Mouse (Mus musculus): ENCODE data around the gene Vmn1r59.
"Not testable (repeated sequence)": the region's sequence is repeated elsewhere in the genome, so short reads cannot be mapped to it uniquely, and the experiment has no call there.

Vmn1r59 gene

GRCm38 (mm10) chr7:5456674-5457073 is at the start of gene Vmn1r59:
Gene Vmn1r59, minus strand, starts transcription at chr7:5456774.
- in situ Hi-C loops (cut with MboI; ENCODE audit: low sequenced_read_pairs), result no loop called here

DNA sequence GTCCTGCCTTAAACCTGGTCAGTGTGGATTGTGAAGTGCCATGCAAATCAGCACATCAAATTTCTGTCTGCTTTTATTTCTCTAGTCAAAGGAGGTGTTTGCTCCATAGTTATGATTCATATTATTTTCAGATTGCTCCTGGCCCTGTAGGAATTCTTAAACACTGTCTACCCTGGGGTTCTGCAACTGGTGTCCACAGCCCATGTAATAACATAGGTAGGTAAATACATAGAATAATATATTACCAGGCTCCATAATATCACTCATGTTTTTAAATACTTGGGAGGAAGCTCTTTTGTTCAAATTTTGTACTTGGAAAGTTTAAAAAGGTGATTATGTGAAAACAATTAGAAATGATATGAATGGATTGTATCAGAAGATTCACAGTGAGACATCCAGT is 37.3 kb upstream of the Vmn1r59 start, which contains the start of gene Vmn2r28:
TSS of gene Vmn2r28 (minus strand) at position 101 of the 400 bp plus-strand sequence.
- in situ Hi-C loops (cut with MboI; ENCODE audit: low sequenced_read_pairs), result not testable (repeated sequence)

DNA sequence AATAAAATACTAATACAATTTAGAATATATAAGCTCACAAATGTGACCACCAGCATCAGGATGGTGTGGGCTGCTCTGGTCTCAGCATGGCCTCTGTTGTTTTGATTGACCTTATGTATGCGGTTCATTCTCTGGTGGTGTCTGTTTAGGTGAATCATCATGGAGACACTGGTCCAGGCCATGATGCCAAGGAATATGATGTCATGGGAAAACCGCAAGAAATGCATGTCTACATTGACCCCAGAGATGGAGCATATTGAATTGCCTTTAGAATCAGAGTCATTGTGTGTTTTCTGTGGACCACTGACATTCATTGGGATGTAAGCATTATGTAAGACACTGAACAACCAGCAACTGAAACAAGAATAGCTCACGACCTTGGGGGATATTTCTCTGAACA is 2.6 kb downstream of the Vmn1r59 start:
- in situ Hi-C loops (cut with MboI; ENCODE audit: low sequenced_read_pairs), result not testable (repeated sequence)

DNA sequence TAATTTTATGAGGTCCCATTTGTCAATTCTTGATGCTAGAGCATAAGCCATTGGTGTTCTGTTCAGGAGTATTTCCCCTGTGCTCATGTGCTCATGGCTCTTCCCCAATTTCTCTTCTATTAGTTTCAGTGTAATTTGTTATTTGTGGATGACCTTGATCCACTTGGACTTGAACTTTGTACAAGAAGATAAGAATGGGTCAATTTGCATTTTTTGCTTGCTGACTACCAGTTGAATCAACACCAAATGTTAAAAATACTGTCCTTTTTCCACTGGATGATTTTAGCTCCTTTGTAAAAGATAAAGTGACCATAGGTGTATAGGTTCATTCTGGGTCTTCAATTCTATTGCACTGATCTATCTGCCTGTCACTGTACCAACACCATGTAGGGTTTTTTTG is 7.9 kb downstream of the Vmn1r59 start:
- in situ Hi-C loops (cut with MboI; ENCODE audit: low sequenced_read_pairs), result no loop called here

GRCm38 (mm10) chr7:5413296-5413695 is 43.3 kb downstream of the Vmn1r59 start, which contains the start of gene Vmn1r58:
Gene Vmn1r58, minus strand, starts transcription at chr7:5413396.
- in situ Hi-C loops (cut with MboI; ENCODE audit: low sequenced_read_pairs), result not testable (repeated sequence)

GRCm38 (mm10) chr7:5406201-5406600 is 50.4 kb downstream of the Vmn1r59 start:
- in situ Hi-C loops (cut with MboI; ENCODE audit: low sequenced_read_pairs), result no loop called here
